Mouse (Mus musculus) lung, embryonic 14.5 days (tissue): ENCODE measurements around the gene BC005537. TPM values are rescaled to one million over a fixed set of nuclear protein-coding genes. Genes with fewer than 3 reads are reported as not detected.

Source experiments
- ATAC-seq: fragments of 200-750 bp; cut with Nextera tagmentation; 2 replicates; pipeline ENCODE4 v1.8.0; 2017; ENCODE audit warnings: mild to moderate bottlenecking, moderate TSS enrichment, moderate library complexity; ENCODE audit not compliant: insufficient read depth
- DNase-seq: peaks from one replicate; pipeline ENCODE4 v3.0.0-alpha.2; 2015
- H3K27ac ChIP-seq: fragments of 300-500 bp; sonication (generic); 2 replicates; pipeline ENCODE4 v1.5.1; 2014; ENCODE audit warnings: low read depth, mild to moderate bottlenecking, moderate library complexity
- H3K27me3 ChIP-seq: fragments of 300-500 bp; sonication (generic); 2 replicates; pipeline ENCODE4 v1.6.1; 2014; ENCODE audit warnings: low read length, control low read depth; ENCODE audit not compliant: insufficient read depth
- H3K36me3 ChIP-seq: fragments of 300-500 bp; sonication (generic); 2 replicates; pipeline ENCODE4 v1.6.1; 2014; ENCODE audit warnings: control low read depth; ENCODE audit not compliant: insufficient read depth
- H3K4me1 ChIP-seq: fragments of 300-500 bp; sonication (generic); 2 replicates; pipeline ENCODE4 v1.6.1; 2014; ENCODE audit warnings: antibody characterized with exemption, control low read depth; ENCODE audit not compliant: insufficient read depth
- H3K4me2 ChIP-seq: fragments of 300-500 bp; sonication (generic); 2 replicates; pipeline ENCODE4 v1.6.1; 2014; ENCODE audit warnings: mild to moderate bottlenecking
- H3K4me3 ChIP-seq: fragments of 300-500 bp; sonication (generic); 2 replicates; pipeline ENCODE4 v1.5.1; 2014; ENCODE audit warnings: low read depth, low read length
- H3K9ac ChIP-seq: fragments of 300-500 bp; sonication (generic); 2 replicates; pipeline ENCODE4 v1.6.1; 2014
- H3K9me3 ChIP-seq: fragments of 300-500 bp; sonication (generic); 2 replicates; pipeline ENCODE4 v1.6.1; 2016; ENCODE audit warnings: low read depth, low read length, control low read depth
- CTCF ChIP-seq: IDR thresholded peaks from 2 replicates; pipeline ENCODE4 v1.5.1; 2016; ENCODE audit warnings: antibody characterized with exemption, low read depth
- WGBS: fragments of 180-500 bp; shearing (Covaris S2); extraction: QIAGEN DNeasy Blood & Tissue Kit; methylation state at CpG from one replicate; pipeline ENCODE4 v1.1.7; 2014; 5-methylcytosine and 5-hydroxymethylcytosine counted together
- polyA plus RNA-seq: library from polyadenylated mRNA; unstranded; fragments of >200 nt; fragmentation: Nextera tagmentation; extraction: Ambion mirVana; gene quantifications from 2 replicates; pipeline ENCODE4 v1.2.1, GENCODE M21; 2014

The BC005537 gene
- 26.9 and 32.5 TPM in 2 replicates for polyA plus RNA-seq

GRCm38 (mm10) chr13:24801308-24801921, at the start of gene BC005537:
Gene BC005537 (plus strand): TSS chr13:24801657.
- DNase-seq (peak; percentile 68), ATAC-seq (peak; percentile 54)
- peak within 1 kb of the TSS; percentile 91 for H3K4me2 ChIP-seq

GRCm38 (mm10) chr13:24756756-24757155, 44.7 kb upstream of the BC005537 start:
- H3K4me1 ChIP-seq: peaks cover 3% of the 10 kb centered on the region; the same call in 1 of the 2 replicates
- no peak for TF ChIP-seq CTCF
- no peaks in the 10 kb centered on the region for H3K9me3 ChIP-seq
- no peak overlapping the region for H3K27ac ChIP-seq
- H3K27me3 ChIP-seq: no peaks in the 10 kb centered on the region
- no peak overlapping the region for H3K4me3 ChIP-seq
- DNase-seq: no peak
- H3K4me2 ChIP-seq: no peak overlapping the region
- H3K9ac ChIP-seq: no peak overlapping the region
- 90% methylated on average over 3 of the region's 3 CpGs for WGBS
- peaks cover 70% of the 10 kb centered on the region for H3K36me3 ChIP-seq
- no peak for ATAC-seq

More at GRCm38 (mm10) chr13:24801308-24801921, at the start of gene BC005537:
- no peaks in the 10 kb centered on the region for H3K9me3 ChIP-seq
- H3K36me3 ChIP-seq: peaks cover 17% of the 10 kb centered on the region
- peak; percentile 22; the same call in 1 of the 2 replicates for TF ChIP-seq CTCF
- peak within 1 kb of the TSS; percentile 98 for H3K4me3 ChIP-seq
- H3K27ac ChIP-seq: peak within 1 kb of the TSS; percentile 100
- H3K9ac ChIP-seq: peak within 1 kb of the TSS; percentile 98
- WGBS: under 1% methylated on average over 69 of the region's 74 CpGs
- H3K27me3 ChIP-seq: no peaks in the 10 kb centered on the region
- no peaks in the 10 kb centered on the region for H3K4me1 ChIP-seq

- WGBS: 80% methylated on average over 12 of the region's 12 CpGs
- DNase-seq (no peak), ATAC-seq (no peak)
- Histone ChIP-seq H3K4me2 (no peak overlapping the region), H3K4me3 (no peak overlapping the region), H3K9ac (no peak overlapping the region), H3K36me3 (peaks cover 58% of the 10 kb centered on the region), H3K27ac (no peak overlapping the region), H3K27me3 (no peaks in the 10 kb centered on the region), H3K4me1 (peaks cover 3% of the 10 kb centered on the region; the same call in 1 of the 2 replicates), H3K9me3 (no peaks in the 10 kb centered on the region)
- no peak for TF ChIP-seq CTCF
These were observed 43.5 kb upstream of the BC005537 start for GRCm38 (mm10) chr13:24757820-24758564.

GRCm38 (mm10) chr13:24759451-24759850, 42.0 kb upstream of the BC005537 start:
- H3K4me1 ChIP-seq: peaks cover 3% of the 10 kb centered on the region; the same call in 1 of the 2 replicates
- 75% methylated on average over 10 of the region's 10 CpGs for WGBS
- H3K27ac ChIP-seq: no peak overlapping the region
- TF ChIP-seq CTCF: no peak
- no peak overlapping the region for H3K4me2 ChIP-seq
- no peak for DNase-seq
- H3K27me3 ChIP-seq: no peaks in the 10 kb centered on the region
- peaks cover 47% of the 10 kb centered on the region for H3K36me3 ChIP-seq
- H3K4me3 ChIP-seq: no peak overlapping the region
- H3K9ac ChIP-seq: no peak overlapping the region
- H3K9me3 ChIP-seq: no peaks in the 10 kb centered on the region
- ATAC-seq: no peak

GRCm38 (mm10) chr13:24760351-24760870, 41.0 kb upstream of the BC005537 start:
- ATAC-seq: no peak
- H3K9ac ChIP-seq: peak overlapping the region; percentile 93

GRCm38 (mm10) chr13:24761083-24761402, 40.4 kb upstream of the BC005537 start:
- Histone ChIP-seq H3K9me3 (no peaks in the 10 kb centered on the region), H3K4me1 (peaks cover 3% of the 10 kb centered on the region; the same call in 1 of the 2 replicates), H3K27me3 (no peaks in the 10 kb centered on the region), H3K9ac (peak overlapping the region; percentile 93), H3K4me3 (peak overlapping the region; percentile 84), H3K27ac (peak overlapping the region; percentile 98), H3K36me3 (peaks cover 31% of the 10 kb centered on the region), H3K4me2 (peak overlapping the region; percentile 79)
- DNase-seq (no peak), ATAC-seq (no peak)
- WGBS: 3% methylated on average over 10 of the region's 10 CpGs
- TF ChIP-seq CTCF: no peak

More at GRCm38 (mm10) chr13:24760351-24760870, 41.0 kb upstream of the BC005537 start:
- Histone ChIP-seq H3K9me3 (no peaks in the 10 kb centered on the region), H3K27me3 (no peaks in the 10 kb centered on the region), H3K27ac (no peak overlapping the region), H3K36me3 (peaks cover 37% of the 10 kb centered on the region), H3K4me2 (peak overlapping the region; percentile 79), H3K4me1 (peaks cover 3% of the 10 kb centered on the region; the same call in 1 of the 2 replicates), H3K4me3 (peak overlapping the region; percentile 84)
- peak; percentile 15 for DNase-seq
- 52% methylated on average over 5 of the region's 5 CpGs for WGBS
- TF ChIP-seq CTCF: no peak
